Mouse (Mus musculus) forebrain, embryonic 11.5 days (tissue): Measurements from ENCODE around the gene Sorcs1. TPM values are rescaled to one million over a fixed set of nuclear protein-coding genes. Genes with fewer than 3 reads are reported as not detected.

Experiments
- ATAC-seq: fragments of 200-750 bp; cut with Nextera tagmentation; replicated peaks from 2 replicates; pipeline ENCODE4 v1.8.0; 2017; ENCODE audit warnings: moderate TSS enrichment; ENCODE audit not compliant: low FRiP score
- DNase-seq: peaks from one replicate; pipeline ENCODE4 v3.0.0-alpha.2; 2017; ENCODE audit warnings: low spot score
- H3K27ac ChIP-seq: fragments of 300-500 bp; sonication (generic); 2 replicates; pipeline ENCODE4 v1.5.1; 2014; ENCODE audit warnings: low read depth, low read length
- H3K27me3 ChIP-seq: fragments of 300-500 bp; sonication (generic); 2 replicates; pipeline ENCODE4 v1.6.1; 2014; ENCODE audit warnings: mild to moderate bottlenecking, low read length, mixed read lengths; ENCODE audit not compliant: control insufficient read depth, insufficient read depth
- H3K36me3 ChIP-seq: fragments of 300-500 bp; sonication (generic); 2 replicates; pipeline ENCODE4 v1.6.1; 2014; ENCODE audit warnings: mild to moderate bottlenecking, low read length, moderate library complexity, mixed read lengths; ENCODE audit not compliant: control insufficient read depth, insufficient read depth
- H3K4me1 ChIP-seq: fragments of 300-500 bp; sonication (generic); replicated peaks from 2 replicates; pipeline ENCODE4 v1.6.1; 2014; ENCODE audit warnings: low read length, mixed read lengths; ENCODE audit not compliant: control insufficient read depth, insufficient read depth
- H3K4me2 ChIP-seq: fragments of 300-500 bp; sonication (generic); 2 replicates; pipeline ENCODE4 v1.6.1; 2014; ENCODE audit warnings: low read depth, mild to moderate bottlenecking, low read length, moderate library complexity, mixed read lengths; ENCODE audit not compliant: severe bottlenecking
- H3K4me3 ChIP-seq: fragments of 300-500 bp; sonication (generic); 2 replicates; pipeline ENCODE4 v1.5.1; 2014; ENCODE audit warnings: low read depth, low read length
- H3K9ac ChIP-seq: fragments of 300-500 bp; sonication (generic); 2 replicates; pipeline ENCODE4 v1.6.1; 2014; ENCODE audit warnings: low read length
- H3K9me3 ChIP-seq: fragments of 300-500 bp; sonication (generic); 2 replicates; pipeline ENCODE4 v1.6.1; 2016; ENCODE audit warnings: low read length, mixed read lengths; ENCODE audit not compliant: control insufficient read depth
- WGBS: fragments of 180-500 bp; shearing (Covaris S2); extraction: QIAGEN DNeasy Blood & Tissue Kit; methylation state at CpG from one replicate; pipeline ENCODE4 v1.1.7; 2014; 5-methylcytosine and 5-hydroxymethylcytosine counted together
- polyA plus RNA-seq: library from polyadenylated mRNA; unstranded; fragments of >200 nt; fragmentation: Nextera tagmentation; extraction: Ambion mirVana; gene quantifications from 2 replicates; pipeline ENCODE4 v1.2.1, GENCODE M21; 2014

Gene Sorcs1
- polyA plus RNA-seq, 1 experiment from 2014 or later, result 5.1 TPM

GRCm38 (mm10) chr19:50210456-50210855, 468.0 kb downstream of the Sorcs1 start:
- Histone ChIP-seq H3K4me2 (no peak overlapping the region), H3K27me3 (no peaks in the 10 kb centered on the region), H3K27ac (no peak overlapping the region), H3K9me3 (no peaks in the 10 kb centered on the region), H3K4me1 (0 out of 2 replicates have a peak, but pooled peaks cover 1% of the 10 kb centered on the region), H3K9ac (no peak overlapping the region), H3K36me3 (no peaks in the 10 kb centered on the region), H3K4me3 (no peak overlapping the region)
- WGBS, result 44% methylated on average over 7 of the region's 7 CpGs
- no peak for ATAC-seq
- no peak for DNase-seq

GRCm38 (mm10) chr19:50204341-50204740, 474.1 kb downstream of the Sorcs1 start:
- DNase-seq (no peak), ATAC-seq (no peak)
- Histone ChIP-seq H3K27me3 (no peaks in the 10 kb centered on the region), H3K4me3 (no peak overlapping the region), H3K4me2 (no peak overlapping the region), H3K9ac (no peak overlapping the region), H3K9me3 (no peaks in the 10 kb centered on the region), H3K4me1 (no peaks in the 10 kb centered on the region), H3K27ac (no peak overlapping the region), H3K36me3 (no peaks in the 10 kb centered on the region)
- WGBS, result 69% methylated on average over 6 of the region's 6 CpGs

GRCm38 (mm10) chr19:50196592-50196991, 481.9 kb downstream of the Sorcs1 start:
- H3K9me3 ChIP-seq, result no peaks in the 10 kb centered on the region
- H3K4me3 ChIP-seq, result no peak overlapping the region
- no peak for DNase-seq
- ATAC-seq, result no peak
- no peak overlapping the region for H3K9ac ChIP-seq
- no peaks in the 10 kb centered on the region for H3K4me1 ChIP-seq
- H3K4me2 ChIP-seq, result no peak overlapping the region
- no peak overlapping the region for H3K27ac ChIP-seq
- no peaks in the 10 kb centered on the region for H3K36me3 ChIP-seq
- no peaks in the 10 kb centered on the region for H3K27me3 ChIP-seq
- WGBS, result 88% methylated on average over 1 of the region's 1 CpGs

GRCm38 (mm10) chr19:50185769-50186715, 492.4 kb downstream of the Sorcs1 start:
- DNase-seq (no peak), ATAC-seq (0 out of 2 replicates have a peak, but pooled peaks have one; percentile 18)
- Histone ChIP-seq H3K27me3 (no peaks in the 10 kb centered on the region), H3K9ac (no peak overlapping the region), H3K27ac (no peak overlapping the region), H3K4me1 (0 out of 2 replicates have a peak, but pooled peaks cover 2% of the 10 kb centered on the region), H3K4me3 (no peak overlapping the region), H3K9me3 (no peaks in the 10 kb centered on the region), H3K36me3 (no peaks in the 10 kb centered on the region), H3K4me2 (no peak overlapping the region)
- 63% methylated on average over 10 of the region's 10 CpGs for WGBS

GRCm38 (mm10) chr19:50184901-50185623, 493.4 kb downstream of the Sorcs1 start:
- H3K9me3 ChIP-seq, result no peaks in the 10 kb centered on the region
- 62% methylated on average over 21 of the region's 21 CpGs for WGBS
- H3K4me1 ChIP-seq, result 0 out of 2 replicates have a peak, but pooled peaks cover 2% of the 10 kb centered on the region
- H3K36me3 ChIP-seq, result no peaks in the 10 kb centered on the region
- no peak overlapping the region for H3K4me3 ChIP-seq
- no peaks in the 10 kb centered on the region for H3K27me3 ChIP-seq
- no peak overlapping the region for H3K9ac ChIP-seq
- H3K4me2 ChIP-seq, result no peak overlapping the region
- H3K27ac ChIP-seq, result no peak overlapping the region
- 0 out of 2 replicates have a peak, but pooled peaks have one; percentile 24 for ATAC-seq
- peak; percentile 76 for DNase-seq

GRCm38 (mm10) chr19:50178851-50179250, 499.6 kb downstream of the Sorcs1 start:
- no peak overlapping the region for H3K4me2 ChIP-seq
- no peak overlapping the region for H3K4me3 ChIP-seq
- no peak overlapping the region for H3K9ac ChIP-seq
- no peaks in the 10 kb centered on the region for H3K36me3 ChIP-seq
- no peaks in the 10 kb centered on the region for H3K27me3 ChIP-seq
- ATAC-seq, result no peak
- WGBS, result 83% methylated on average over 4 of the region's 4 CpGs
- no peak for DNase-seq
- no peaks in the 10 kb centered on the region for H3K9me3 ChIP-seq
- H3K27ac ChIP-seq, result no peak overlapping the region
- no peaks in the 10 kb centered on the region for H3K4me1 ChIP-seq

GRCm38 (mm10) chr19:50178151-50178550, 500.3 kb downstream of the Sorcs1 start:
- Histone ChIP-seq H3K27me3 (no peaks in the 10 kb centered on the region), H3K27ac (no peak overlapping the region), H3K36me3 (no peaks in the 10 kb centered on the region), H3K4me3 (no peak overlapping the region), H3K9ac (no peak overlapping the region), H3K4me1 (no peaks in the 10 kb centered on the region), H3K9me3 (no peaks in the 10 kb centered on the region), H3K4me2 (no peak overlapping the region)
- WGBS, result 83% methylated on average over 4 of the region's 4 CpGs
- DNase-seq (no peak), ATAC-seq (no peak)

GRCm38 (mm10) chr19:50171849-50172248, 506.6 kb downstream of the Sorcs1 start:
- no peaks in the 10 kb centered on the region for H3K27me3 ChIP-seq

More at GRCm38 (mm10) chr19:50171849-50172248, 506.6 kb downstream of the Sorcs1 start:
- no peaks in the 10 kb centered on the region for H3K36me3 ChIP-seq
- DNase-seq (no peak), ATAC-seq (no peak)
- no peak overlapping the region for H3K9ac ChIP-seq
- no peak overlapping the region for H3K4me3 ChIP-seq
- no peaks in the 10 kb centered on the region for H3K9me3 ChIP-seq
- WGBS, result 77% methylated on average over 4 of the region's 4 CpGs
- H3K4me1 ChIP-seq, result no peaks in the 10 kb centered on the region
- H3K4me2 ChIP-seq, result no peak overlapping the region
- no peak overlapping the region for H3K27ac ChIP-seq
